Mouse (Mus musculus): ENCODE results near the gene Stip1.
A peak's percentile ranks its signal among the peaks of the same experiment; 100 is the strongest.

Stip1 gene

GRCm38 (mm10) chr19:6985300-6985699 lies 54.5 kb downstream of the Stip1 start:
- DNase-seq (ENCODE audit: low spot score in 2 of 2) = no peak

- no peak for DNase-seq (ENCODE audit: low spot score in 2 of 2)
Observed at GRCm38 (mm10) chr19:6983621-6984020, 56.1 kb downstream of the Stip1 start.

DNA sequence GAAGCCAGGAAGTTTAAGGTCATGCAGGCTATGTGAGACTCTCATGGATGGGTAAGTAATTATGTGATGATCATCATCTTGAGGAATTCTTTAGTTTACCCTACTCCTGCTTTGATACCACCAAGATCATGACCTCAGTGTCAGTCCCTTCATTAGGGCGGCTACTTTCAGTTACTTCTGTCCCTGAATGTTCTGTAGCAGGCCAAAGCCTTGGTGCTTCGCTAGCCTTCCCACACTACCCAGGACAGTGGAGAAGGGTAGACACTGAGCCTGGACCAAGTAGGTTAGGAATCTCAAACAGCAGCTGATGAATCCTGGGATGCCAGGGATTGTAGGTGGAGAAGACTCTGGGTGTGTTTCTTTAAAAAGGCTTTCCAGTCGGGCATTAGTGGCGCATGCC lies 58.3 kb downstream of the Stip1 start:
- DNase-seq (ENCODE audit: low spot score in 2 of 2) = no peak

DNA sequence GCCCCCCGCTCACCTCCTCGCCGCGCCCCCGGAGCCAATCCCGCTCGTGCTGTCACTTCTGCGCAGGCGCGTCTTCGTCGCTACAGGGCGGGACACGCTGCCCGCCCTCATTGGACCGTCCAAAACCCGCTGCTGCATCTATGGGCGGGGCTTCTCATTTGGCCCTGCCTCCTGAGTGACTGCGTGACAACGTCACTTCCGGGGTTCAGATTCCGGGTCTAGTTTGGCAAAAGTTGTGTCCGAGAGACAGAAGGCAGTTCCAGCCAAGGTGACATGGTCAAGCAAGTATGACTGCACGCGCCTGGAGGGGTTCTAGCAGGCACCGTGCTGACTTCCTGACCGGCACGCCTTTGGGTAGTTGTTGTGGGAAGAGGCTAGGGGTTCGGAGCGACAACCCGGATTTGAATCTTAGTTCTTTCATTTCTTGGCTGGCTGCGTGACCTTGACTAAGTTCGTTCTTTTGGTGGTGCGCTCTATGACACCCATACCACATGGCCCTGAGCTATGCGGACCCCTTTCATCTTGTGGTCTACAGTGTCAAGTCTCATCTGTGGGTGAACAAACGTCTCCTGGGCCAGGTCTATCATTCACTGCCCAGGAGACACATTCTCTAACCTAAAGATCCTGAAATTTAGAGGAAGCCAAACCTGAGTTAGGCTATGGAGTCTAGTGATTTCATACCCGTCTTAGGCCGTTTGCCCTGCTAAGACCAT lies 59.2 kb downstream of the Stip1 start, which contains the start of gene Fkbp2:
Gene Fkbp2, minus strand, starts transcription at position 121 of the 713 bp plus-strand sequence.
- peak; percentile 97 to 98 for DNase-seq (ENCODE audit: low spot score in 2 of 2)

- peak; percentile 99 for DNase-seq (ENCODE audit: low spot score in 2 of 2)
Observed at GRCm38 (mm10) chr19:6979486-6980380, 60.0 kb downstream of the Stip1 start.

- DNase-seq (ENCODE audit: low spot score in 2 of 2) = peak; percentile 58 to 66
Observed at GRCm38 (mm10) chr19:6979001-6979479, 60.7 kb downstream of the Stip1 start.

GRCm38 (mm10) chr19:6978639-6978974 lies 61.2 kb downstream of the Stip1 start:
- no peak for DNase-seq (ENCODE audit: low spot score in 2 of 2)

DNA sequence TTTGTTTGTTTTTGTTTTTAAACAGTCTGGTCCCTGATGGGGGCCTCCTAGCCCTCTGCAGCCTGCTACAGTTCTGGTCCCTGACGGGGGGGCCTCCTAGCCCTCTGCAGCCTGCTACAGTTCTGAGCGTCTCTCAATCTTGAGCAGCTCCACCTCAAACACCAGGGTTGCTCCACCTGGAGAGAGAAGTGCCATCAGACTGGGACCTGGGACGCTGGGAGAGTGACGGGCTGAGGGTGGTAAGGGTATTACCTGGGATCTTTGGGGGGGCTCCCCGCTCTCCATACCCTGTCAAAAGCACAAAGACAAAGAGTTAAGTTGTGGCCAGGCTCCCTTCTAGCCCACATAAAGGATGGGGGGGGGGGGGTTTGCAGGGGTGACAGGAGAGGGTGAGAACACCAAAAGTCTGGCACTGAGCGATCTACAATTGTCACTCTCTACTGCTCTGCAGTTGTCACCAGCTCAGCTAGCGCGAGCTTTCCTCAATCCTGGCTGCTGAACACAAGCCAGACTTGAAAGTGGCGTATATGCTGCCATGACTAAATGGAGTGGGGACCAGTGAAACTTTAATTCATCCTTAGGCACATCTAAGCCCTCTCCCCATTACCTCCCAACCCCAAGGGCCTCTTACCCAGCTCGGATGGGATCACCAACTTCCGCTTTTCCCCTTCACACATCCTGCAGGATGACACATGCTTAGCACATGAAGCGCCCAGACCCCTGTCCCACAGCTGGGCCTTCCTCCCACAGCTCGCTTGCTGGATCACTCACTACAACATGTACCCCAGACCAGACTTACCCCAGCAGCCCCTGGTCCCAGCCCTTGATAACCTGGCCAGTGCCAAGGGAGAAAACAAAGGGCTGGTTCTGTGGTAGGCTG lies 61.8 kb downstream of the Stip1 start:
- DNase-seq (ENCODE audit: low spot score in 2 of 2) = no peak

DNA sequence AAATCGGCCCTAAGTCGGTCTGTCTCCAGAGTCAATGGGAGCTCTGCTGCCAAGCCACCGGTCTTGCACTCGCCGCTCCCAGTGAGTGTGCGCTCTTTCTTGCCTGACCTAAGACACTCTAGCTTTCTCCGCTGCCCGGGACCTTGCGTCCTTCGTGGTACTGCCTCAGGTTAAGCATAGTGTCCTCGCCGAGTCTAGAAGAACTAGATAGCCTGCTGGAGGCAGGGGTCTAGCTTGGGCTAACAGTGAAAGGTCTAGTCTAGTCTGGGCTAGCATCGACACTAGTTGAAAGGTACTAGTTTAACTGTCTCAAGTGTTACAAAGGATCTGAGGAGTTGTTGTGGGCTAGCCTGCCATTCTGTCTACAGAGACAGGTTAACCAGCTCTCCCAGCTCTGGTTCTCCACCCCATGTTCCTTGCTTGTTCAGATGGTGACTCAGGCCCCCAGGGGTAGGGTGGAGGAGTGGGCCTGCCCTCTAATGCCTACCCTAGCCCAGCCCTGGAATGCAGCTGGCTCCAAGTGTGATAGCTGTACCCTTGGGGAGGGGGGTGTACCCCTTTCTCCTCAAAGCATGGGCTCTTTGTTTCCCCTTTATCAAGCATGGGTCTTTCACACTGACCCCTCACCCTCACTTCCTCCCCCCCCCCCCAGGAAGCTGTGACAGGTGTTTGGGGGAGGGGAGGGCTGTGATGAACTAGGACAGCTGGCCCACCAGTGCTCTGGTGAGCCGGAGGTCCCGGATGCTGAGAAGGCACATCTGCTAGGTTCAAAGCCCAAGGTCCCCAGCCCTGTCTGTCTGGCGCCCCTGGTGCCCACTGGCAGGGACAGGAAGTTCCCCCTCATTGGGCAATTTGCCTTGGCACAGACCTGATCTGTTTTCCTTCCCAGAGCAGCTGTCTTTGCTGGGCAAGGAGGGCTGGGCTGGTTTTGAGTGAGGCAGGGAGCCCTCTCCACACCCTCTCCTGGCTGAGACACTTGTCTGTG lies 63.9 kb downstream of the Stip1 start, which contains the start of gene Plcb3:
Gene Plcb3, minus strand, starts transcription at position 934 of the 985 bp plus-strand sequence.
- peak in 1 of 2 experiments; percentile 71 for DNase-seq (ENCODE audit: low spot score in 2 of 2)

DNA sequence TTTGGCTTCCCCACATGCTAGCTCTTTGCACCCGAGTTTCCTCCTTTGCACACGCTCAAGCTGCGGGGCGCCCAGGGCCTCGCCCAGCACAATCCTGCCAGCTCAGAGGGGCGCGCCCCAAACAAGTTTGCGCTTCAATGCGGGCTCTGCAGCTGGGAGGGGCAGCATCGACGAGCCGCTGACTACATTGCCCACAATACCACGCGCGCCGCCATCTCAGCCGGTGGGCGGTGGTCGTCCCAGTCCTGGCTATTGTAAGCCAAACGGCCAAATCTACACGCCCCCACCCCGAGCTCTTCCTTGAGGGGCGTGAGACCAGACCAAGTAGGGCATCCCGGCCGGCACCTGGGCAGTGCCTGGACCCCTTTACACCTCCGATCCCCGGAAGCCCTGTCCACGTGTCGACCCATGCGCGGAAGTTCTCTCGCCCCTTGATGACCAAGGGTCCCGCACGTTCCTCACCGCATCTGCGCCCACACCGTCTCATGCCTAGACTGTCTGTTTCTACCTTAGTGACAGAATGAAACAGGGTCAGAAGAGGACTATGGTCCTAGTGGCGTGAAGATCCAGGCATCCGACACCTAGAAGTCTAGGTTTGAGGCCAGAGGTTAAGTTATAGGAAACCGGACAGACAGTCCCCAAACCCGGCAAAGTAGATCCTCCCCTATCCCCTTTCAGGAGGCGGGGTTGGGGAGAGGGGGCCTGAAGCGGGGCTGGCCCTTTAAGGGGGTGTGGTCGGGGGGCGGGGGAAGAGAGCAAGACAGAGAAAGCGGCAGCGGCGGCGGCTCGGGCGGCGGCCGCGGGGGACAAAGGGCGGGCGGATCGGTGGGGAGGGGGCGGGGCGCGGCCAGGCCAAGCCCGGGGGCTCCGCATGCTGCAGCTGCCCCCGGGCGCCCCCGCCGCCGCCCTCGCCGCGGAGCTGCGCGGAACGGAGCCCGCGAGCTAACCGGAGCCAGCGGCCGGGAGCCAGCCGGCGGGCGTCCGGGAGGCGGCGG lies 65.3 kb downstream of the Stip1 start, which contains the start of gene Ppp1r14b:
Gene Ppp1r14b, plus strand, starts transcription at position 758 of the 995 bp plus-strand sequence.
- DNase-seq (ENCODE audit: low spot score in 2 of 2) = peak in 1 of 2 experiments; percentile 72

- DNase-seq (ENCODE audit: low spot score in 2 of 2) = no peak
Observed at GRCm38 (mm10) chr19:6973581-6974190, 66.1 kb downstream of the Stip1 start.

- no peak for DNase-seq (ENCODE audit: low spot score in 2 of 2)
Observed at GRCm38 (mm10) chr19:6972247-6972917, 67.4 kb downstream of the Stip1 start.

DNA sequence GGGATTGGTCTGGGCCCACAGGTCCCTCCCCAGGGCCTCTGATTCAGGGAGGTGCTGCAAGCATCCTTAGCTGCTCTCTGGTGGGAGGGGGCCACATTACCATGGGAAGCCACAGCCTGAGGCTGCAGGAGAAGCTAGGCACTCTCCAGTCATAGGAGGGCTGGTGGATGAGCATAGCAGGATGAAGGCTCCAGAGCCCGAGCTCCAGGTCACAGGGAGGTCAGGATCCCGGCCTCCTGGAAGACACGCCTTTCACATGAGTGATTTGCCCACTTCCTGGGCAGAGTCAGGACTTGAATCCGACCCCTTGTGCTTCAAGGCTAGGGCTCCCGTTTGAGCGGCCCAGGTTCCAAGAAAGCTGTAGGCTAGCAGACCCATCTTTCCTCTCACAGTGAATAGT lies 68.1 kb downstream of the Stip1 start:
- DNase-seq (ENCODE audit: low spot score in 2 of 2) = no peak
